Mouse (Mus musculus) midbrain, embryonic 12.5 days (tissue): ENCODE measurements around the gene Pcyt1a. TPM values are rescaled to one million over a fixed set of nuclear protein-coding genes. Genes with fewer than 3 reads are reported as not detected.
"Not testable (repeated sequence)": the region's sequence is repeated elsewhere in the genome, so short reads cannot be mapped to it uniquely, and the experiment has no call there.

ENCODE experiments used
- ATAC-seq: fragments of 200-750 bp; cut with Nextera tagmentation; 2 replicates; pipeline ENCODE4 v1.8.0; 2017; ENCODE audit warnings: low read depth, moderate TSS enrichment, moderate library complexity; ENCODE audit not compliant: low FRiP score
- H3K27ac ChIP-seq: fragments of 300-500 bp; sonication (generic); replicated peaks from 2 replicates; pipeline ENCODE4 v1.5.1; 2016; ENCODE audit warnings: mild to moderate bottlenecking
- H3K27me3 ChIP-seq: fragments of 300-500 bp; sonication (generic); 2 replicates; pipeline ENCODE4 v1.6.1; 2016; ENCODE audit warnings: mild to moderate bottlenecking
- H3K36me3 ChIP-seq: fragments of 300-500 bp; sonication (generic); 2 replicates; pipeline ENCODE4 v1.6.1; 2016
- H3K4me1 ChIP-seq: fragments of 300-500 bp; sonication (generic); 2 replicates; pipeline ENCODE4 v1.6.1; 2016
- H3K4me2 ChIP-seq: fragments of 300-500 bp; sonication (generic); replicated peaks from 2 replicates; pipeline ENCODE4 v1.6.1; 2016; ENCODE audit warnings: mild to moderate bottlenecking, moderate library complexity
- H3K4me3 ChIP-seq: fragments of 300-500 bp; sonication (generic); 2 replicates; pipeline ENCODE4 v1.5.1; 2016; ENCODE audit warnings: mild to moderate bottlenecking
- H3K9ac ChIP-seq: fragments of 300-500 bp; sonication (generic); replicated peaks from 2 replicates; pipeline ENCODE4 v1.6.1; 2016; ENCODE audit warnings: mild to moderate bottlenecking, moderate library complexity
- H3K9me3 ChIP-seq: fragments of 300-500 bp; sonication (generic); 2 replicates; pipeline ENCODE4 v1.6.1; 2016; ENCODE audit warnings: mild to moderate bottlenecking
- WGBS: fragments of 180-500 bp; shearing (Covaris S2); methylation state at CpG from one replicate; pipeline ENCODE4 v1.1.7; 2016; 5-methylcytosine and 5-hydroxymethylcytosine counted together
- polyA plus RNA-seq: library from polyadenylated mRNA; unstranded; fragments of >200 nt; fragmentation: Nextera tagmentation; extraction: Ambion mirVana; gene quantifications from 2 replicates; pipeline ENCODE4 v1.2.1, GENCODE M21; 2016

Pcyt1a gene
- polyA plus RNA-seq, 1 experiment from 2014 or later = 46.0 TPM

DNA sequence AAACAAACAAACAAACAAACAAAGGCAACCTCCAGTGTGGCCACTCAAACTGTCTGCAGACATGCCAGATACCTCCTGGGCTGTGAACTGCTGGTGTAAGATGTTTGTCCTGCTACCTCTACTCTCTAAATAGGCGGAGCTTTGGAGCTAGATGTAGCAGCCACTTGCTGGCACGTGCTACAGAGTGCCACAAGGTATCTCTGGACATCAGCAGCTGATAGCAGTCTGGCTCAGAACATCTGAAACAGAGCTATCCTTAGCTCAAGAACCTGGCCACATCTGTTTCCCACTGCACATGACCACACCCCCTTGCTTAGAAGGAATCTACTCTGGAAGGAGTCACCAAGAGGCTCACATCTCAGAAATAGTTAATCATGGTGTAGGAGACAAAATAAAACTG is 54.5 kb downstream of the Pcyt1a start:
- H3K27ac ChIP-seq = no peak overlapping the region
- H3K36me3 ChIP-seq = no peaks in the 10 kb centered on the region
- ATAC-seq = no peak
- H3K4me1 ChIP-seq = peaks cover 5% of the 10 kb centered on the region
- no peak overlapping the region for H3K9ac ChIP-seq
- 70% methylated on average over 2 of the region's 2 CpGs for WGBS
- H3K4me3 ChIP-seq = no peak overlapping the region
- no peak overlapping the region for H3K4me2 ChIP-seq
- H3K27me3 ChIP-seq = no peaks in the 10 kb centered on the region
- no peaks in the 10 kb centered on the region for H3K9me3 ChIP-seq

DNA sequence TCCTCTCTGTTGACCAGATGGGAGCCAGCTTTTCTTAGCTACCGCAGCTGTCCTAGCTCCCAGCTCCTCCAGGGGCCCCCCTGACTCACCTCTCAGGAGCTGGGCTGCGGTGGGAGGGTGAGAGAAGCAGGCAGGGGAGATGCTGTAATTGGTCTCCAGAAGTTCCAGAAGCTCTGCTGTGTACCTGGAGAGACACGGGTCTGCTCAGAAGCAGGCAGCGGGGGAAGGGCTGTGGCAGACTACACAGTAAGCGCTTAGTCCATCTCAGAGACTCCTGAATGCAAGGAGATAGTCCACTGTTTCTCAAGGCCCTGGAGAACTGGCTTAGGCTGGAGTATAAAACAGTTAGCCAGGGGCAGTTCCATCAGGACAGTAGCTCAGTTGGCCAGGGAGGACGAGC is 55.3 kb downstream of the Pcyt1a start:
- Histone ChIP-seq H3K27me3 (no peaks in the 10 kb centered on the region), H3K4me1 (peaks cover 5% of the 10 kb centered on the region), H3K27ac (no peak overlapping the region), H3K36me3 (no peaks in the 10 kb centered on the region), H3K9ac (no peak overlapping the region), H3K9me3 (no peaks in the 10 kb centered on the region), H3K4me2 (no peak overlapping the region), H3K4me3 (no peak overlapping the region)
- WGBS = 83% methylated on average over 6 of the region's 6 CpGs
- no peak for ATAC-seq

DNA sequence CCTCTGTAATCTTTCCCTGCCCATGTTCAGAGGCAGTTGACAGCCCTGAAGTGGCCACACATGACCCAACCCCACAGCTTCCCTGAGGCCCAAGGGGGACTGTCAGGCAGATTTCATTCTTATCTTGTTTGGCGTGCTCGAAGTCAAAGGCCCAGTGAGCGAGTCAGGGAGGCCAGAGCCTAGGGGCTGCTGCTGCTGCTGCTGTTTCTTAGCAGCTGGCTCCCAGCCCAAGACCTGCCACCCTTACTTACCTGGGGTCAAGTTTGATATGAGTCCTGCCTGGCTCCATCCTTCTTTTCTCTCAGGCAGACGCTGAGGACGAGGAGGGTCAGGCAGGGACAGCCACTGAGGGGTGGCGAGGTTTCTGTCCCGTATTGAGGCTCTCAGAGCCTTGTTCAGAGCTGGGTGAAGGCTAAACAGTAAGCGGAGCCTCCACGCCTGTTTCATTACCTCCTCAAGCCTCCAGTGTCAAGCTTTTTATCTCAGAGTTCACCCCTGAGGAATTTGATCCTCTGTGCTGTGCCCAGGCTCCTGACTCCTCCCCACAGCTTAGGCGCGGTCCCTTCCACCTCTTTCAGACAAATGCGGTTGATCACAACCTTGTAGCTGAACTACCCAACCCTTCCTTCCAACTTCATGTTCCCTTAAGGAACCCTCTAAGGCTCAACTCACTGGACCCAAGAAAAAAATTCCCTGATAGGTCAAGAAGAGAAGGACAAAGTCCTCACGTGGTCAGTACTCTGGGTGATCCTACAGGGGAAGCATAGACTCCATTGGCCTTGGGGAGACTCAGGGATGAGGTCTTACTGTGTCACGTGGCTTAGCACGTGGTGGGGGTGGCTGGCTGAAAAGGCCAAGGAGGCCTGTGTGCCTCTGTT is 56.8 kb downstream of the Pcyt1a start, which contains the start of gene Slc51a:
Slc51a (minus strand) TSS at position 646 of the 878 bp plus-strand sequence.
- Histone ChIP-seq H3K36me3 (no peaks in the 10 kb centered on the region), H3K4me1 (peaks cover 5% of the 10 kb centered on the region), H3K4me3 (no peak within 1 kb of the TSS), H3K27ac (no peak within 1 kb of the TSS), H3K9me3 (no peaks in the 10 kb centered on the region), H3K9ac (no peak within 1 kb of the TSS), H3K4me2 (no peak within 1 kb of the TSS), H3K27me3 (no peaks in the 10 kb centered on the region)
- no peak for ATAC-seq
- 63% methylated on average over 15 of the region's 15 CpGs for WGBS

DNA sequence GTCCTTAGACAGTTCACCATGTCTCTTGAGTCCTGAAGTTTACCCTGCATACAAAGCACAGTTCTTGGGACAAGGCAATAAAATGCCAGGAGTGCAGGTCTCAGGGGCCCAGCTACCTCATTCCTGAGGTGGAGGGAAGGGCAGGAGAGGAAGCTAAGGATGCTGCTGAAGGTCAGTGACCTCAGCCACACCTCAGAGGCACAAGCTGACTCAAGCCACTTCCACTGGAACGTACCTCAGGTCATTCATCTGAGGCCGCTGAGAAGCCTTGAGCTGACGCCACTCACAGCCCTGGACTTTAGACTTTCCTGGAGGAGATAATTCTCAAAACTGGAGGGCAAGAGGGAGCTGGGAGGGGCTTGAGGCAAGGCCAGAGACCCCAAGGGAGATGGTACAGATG is 58.2 kb downstream of the Pcyt1a start:
- H3K27me3 ChIP-seq = no peaks in the 10 kb centered on the region
- WGBS = 94% methylated on average over 3 of the region's 3 CpGs

DNA sequence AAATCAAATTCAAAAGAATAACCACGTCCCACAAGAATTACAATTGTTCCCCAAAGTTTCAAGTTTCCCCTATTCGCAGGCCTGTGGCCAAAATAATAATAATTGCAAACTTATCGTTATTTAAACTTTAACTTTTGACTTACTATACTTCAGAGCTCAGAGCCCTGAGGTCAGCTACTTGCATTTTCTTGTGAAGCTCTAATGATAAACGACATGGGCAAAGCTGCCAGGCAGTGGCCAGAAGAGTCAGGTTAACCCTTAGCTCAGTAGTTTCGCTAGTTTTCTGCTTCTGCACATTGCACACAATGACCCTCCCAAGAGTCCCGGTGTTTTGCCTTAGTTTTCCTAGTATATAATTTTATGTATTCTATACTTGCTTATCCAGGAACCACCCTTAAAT is 63.6 kb downstream of the Pcyt1a start:
- not testable (repeated sequence) for H3K36me3 ChIP-seq, H3K4me3 ChIP-seq, ATAC-seq, H3K4me2 ChIP-seq, H3K27ac ChIP-seq, H3K9ac ChIP-seq, H3K9me3 ChIP-seq, H3K4me1 ChIP-seq, H3K27me3 ChIP-seq
- WGBS = 78% methylated on average over 6 of the region's 6 CpGs

More for the DNA sequence above, 58.2 kb downstream of the Pcyt1a start:
- Histone ChIP-seq H3K27ac (no peak overlapping the region), H3K4me2 (no peak overlapping the region), H3K9ac (no peak overlapping the region), H3K36me3 (no peaks in the 10 kb centered on the region), H3K4me3 (no peak overlapping the region), H3K9me3 (no peaks in the 10 kb centered on the region), H3K4me1 (peaks cover 5% of the 10 kb centered on the region)
- ATAC-seq = no peak

DNA sequence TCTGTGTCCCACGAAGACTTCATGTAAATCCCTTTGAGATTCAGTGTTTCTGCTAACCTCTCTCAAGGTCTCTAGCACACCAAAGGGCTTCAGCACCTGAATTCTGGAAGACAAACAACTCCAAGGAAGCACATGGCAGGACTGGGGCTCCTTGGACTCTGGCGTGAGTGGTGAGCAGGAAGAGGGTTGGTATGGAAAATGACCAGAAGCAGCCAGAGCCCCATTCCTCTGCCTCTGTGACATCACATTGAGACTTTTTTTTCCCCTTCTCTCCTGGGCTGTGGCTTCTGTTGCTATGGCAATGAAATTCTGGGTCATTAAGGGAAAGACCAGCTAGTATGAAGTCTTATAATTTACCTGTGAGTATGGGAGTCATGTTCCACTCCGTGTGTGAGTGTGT is 65.2 kb downstream of the Pcyt1a start, which contains the start of gene Zdhhc19:
Zdhhc19 (plus strand) TSS at position 301 of the 400 bp plus-strand sequence.
- H3K9me3 ChIP-seq = no peaks in the 10 kb centered on the region
- H3K4me3 ChIP-seq = no peak within 1 kb of the TSS
- no peak within 1 kb of the TSS for H3K9ac ChIP-seq
- H3K27ac ChIP-seq = no peak within 1 kb of the TSS
- peaks cover 7% of the 10 kb centered on the region; the same call in 1 of the 2 replicates for H3K4me1 ChIP-seq
- H3K4me2 ChIP-seq = no peak within 1 kb of the TSS
- WGBS = 83% methylated on average over 3 of the region's 3 CpGs
- no peaks in the 10 kb centered on the region for H3K36me3 ChIP-seq
- ATAC-seq = no peak
- H3K27me3 ChIP-seq = peaks cover 8% of the 10 kb centered on the region; the same call in 1 of the 2 replicates

DNA sequence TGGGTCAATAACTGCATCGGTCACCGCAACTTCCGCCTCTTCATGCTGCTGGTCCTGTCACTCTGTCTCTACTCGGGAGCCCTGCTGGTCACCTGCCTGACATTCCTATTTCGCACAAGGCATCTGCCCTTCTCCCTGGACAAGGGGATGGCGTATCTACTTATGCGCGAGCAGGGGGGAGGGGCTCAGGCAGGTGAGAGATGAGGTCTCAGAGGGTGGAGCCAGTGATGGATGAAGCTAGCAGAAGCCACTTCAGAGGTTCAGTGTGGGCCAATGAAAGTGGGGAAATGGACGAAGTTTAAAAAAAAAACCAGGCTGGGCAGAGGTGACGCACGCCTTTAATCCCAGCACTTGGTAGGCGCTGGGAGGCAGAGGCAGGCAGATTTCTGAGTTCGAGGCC is 68.3 kb downstream of the Pcyt1a start:
- no peaks in the 10 kb centered on the region for H3K36me3 ChIP-seq
- 68% methylated on average over 13 of the region's 13 CpGs for WGBS
- H3K9ac ChIP-seq = no peak overlapping the region
- H3K27me3 ChIP-seq = peaks cover 13% of the 10 kb centered on the region
- H3K4me1 ChIP-seq = peaks cover 7% of the 10 kb centered on the region; the same call in 1 of the 2 replicates
- ATAC-seq = no peak
- H3K4me3 ChIP-seq = no peak overlapping the region
- no peaks in the 10 kb centered on the region for H3K9me3 ChIP-seq
- H3K4me2 ChIP-seq = peak overlapping the region; percentile 55; the same call in 1 of the 2 replicates
- H3K27ac ChIP-seq = no peak overlapping the region

DNA sequence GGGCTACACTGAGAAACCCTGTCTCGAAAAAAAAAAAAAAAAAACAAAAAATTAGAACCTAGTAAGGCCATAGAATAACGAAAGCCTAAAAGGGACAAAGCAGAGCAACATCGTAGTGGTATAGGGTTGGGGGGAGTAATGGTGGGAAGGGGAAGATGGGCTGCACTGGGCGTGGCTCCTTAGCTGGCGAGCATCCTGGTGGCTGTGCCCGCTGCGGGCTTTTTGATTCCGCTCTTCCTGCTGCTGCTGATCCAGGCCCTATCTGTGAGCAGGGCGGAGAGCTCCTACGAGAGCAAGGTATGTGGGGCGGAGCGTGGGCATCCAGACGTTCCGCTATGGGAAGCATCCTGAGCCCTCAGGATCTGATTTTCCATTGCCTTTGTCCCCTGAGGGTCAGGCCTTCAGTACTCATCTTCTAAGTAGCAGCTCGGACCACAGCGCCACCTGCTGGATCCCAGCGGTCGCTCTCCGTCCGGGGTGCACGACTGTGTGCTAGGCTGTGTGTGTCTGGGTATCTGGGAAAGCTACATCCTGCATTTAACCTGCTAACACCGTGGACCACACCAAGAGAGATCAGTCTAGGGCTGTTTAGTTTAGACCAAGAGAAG is 68.8 kb downstream of the Pcyt1a start:
- 11% methylated on average over 22 of the region's 22 CpGs for whole genome bisulfite sequencing
- no peaks in the 10 kb centered on the region for H3K9me3 ChIP-seq
- peak overlapping the region; percentile 53; the same call in 1 of the 2 replicates for H3K9ac ChIP-seq
- H3K4me2 ChIP-seq = peak overlapping the region; percentile 55
- no peak overlapping the region for H3K27ac ChIP-seq
- H3K36me3 ChIP-seq = no peaks in the 10 kb centered on the region
- H3K4me1 ChIP-seq = peaks cover 7% of the 10 kb centered on the region; the same call in 1 of the 2 replicates
- H3K27me3 ChIP-seq = peaks cover 13% of the 10 kb centered on the region
- peak overlapping the region; percentile 38 for H3K4me3 ChIP-seq
- ATAC-seq = peak; percentile 92

DNA sequence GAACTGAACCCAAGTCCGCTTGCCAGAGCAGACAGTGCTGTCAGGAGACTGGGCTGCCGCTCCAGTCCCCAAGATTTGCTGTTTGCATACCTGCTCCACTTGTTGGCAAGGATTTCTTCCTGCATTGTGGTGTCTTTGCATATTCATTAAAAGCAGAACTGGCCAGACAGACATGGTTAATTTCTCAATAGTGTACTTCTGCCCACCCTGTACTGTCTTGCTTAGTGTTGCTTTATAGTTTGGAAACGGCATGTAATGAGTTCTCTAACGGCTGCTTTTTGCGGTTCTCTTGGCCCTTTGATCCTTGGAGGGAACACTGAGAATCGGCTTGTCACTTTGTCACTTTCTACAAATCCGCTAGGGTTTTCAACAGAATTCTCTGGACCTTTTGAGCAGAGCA is 70.7 kb downstream of the Pcyt1a start:
- WGBS = 81% methylated on average over 7 of the region's 7 CpGs
- ATAC-seq = no peak

DNA sequence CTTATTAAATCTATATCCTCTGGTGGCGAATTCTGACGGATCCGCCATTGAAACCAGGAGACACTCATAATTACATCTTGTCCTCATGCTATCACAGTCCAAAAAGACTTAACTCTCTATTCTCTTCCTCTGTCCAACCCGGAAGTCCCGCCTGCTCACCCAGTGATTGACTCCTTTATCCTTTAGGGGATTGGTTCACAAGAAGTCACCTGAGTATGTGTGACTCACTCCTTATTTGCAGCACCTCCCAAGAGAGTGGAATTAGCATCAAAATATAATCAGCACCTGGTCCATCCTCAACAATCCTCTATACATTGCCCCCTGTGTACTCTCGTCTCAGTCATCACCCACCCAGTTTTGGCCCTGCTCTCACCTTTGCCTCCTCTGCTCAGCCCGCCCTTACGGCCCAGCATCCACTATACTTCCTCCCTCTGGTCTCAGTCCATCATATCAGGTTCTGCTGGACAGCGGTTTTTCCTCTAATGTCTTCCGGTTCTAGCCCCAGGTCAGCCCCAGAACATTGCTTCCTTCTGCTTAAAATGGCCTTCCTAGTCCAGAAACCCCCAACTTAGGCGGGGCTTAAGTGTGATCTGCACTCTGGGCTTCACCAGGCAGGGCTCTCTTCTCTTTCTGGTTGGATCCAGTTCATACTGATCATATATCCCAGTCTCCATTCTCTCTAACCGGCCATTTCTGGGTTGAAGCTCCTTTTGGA is 72.1 kb downstream of the Pcyt1a start:
- Histone ChIP-seq H3K9me3 (no peaks in the 10 kb centered on the region), H3K4me2 (no peak overlapping the region), H3K4me3 (no peak overlapping the region), H3K9ac (no peak overlapping the region), H3K27me3 (peaks cover 21% of the 10 kb centered on the region), H3K36me3 (no peaks in the 10 kb centered on the region), H3K4me1 (peaks cover 8% of the 10 kb centered on the region; the same call in 1 of the 2 replicates), H3K27ac (no peak overlapping the region)
- 89% methylated on average over 12 of the region's 12 CpGs for WGBS
- ATAC-seq = no peak

More for the DNA sequence above, 70.7 kb downstream of the Pcyt1a start:
- Histone ChIP-seq H3K4me1 (peaks cover 7% of the 10 kb centered on the region; the same call in 1 of the 2 replicates), H3K27ac (no peak overlapping the region), H3K4me2 (no peak overlapping the region), H3K9ac (no peak overlapping the region), H3K36me3 (no peaks in the 10 kb centered on the region), H3K9me3 (no peaks in the 10 kb centered on the region), H3K4me3 (no peak overlapping the region), H3K27me3 (peaks cover 21% of the 10 kb centered on the region)

DNA sequence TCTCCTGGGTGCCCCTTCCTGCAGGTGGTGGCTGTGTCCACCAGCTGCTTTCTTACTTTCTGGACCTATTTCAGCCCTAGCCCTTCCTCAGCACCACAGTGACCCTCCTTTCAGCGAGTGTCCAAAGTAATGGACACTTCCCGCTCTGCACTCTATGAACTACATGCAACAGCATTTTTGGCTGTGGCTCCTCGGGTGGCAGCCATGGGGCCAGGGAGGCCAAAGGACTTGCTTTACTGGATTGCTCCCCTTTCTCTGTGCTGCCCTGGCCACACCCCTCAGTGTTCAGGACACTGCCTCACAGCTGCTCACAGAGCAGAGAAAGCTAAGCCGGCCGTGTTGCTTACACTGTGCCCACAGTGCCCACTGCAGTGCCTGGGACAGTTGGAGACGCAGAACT is 72.9 kb downstream of the Pcyt1a start:
- Histone ChIP-seq H3K4me2 (no peak overlapping the region), H3K9me3 (no peaks in the 10 kb centered on the region), H3K4me1 (peaks cover 8% of the 10 kb centered on the region; the same call in 1 of the 2 replicates), H3K9ac (0 out of 2 replicates have a peak overlapping the region, but pooled peaks have one; percentile 6), H3K27me3 (peaks cover 21% of the 10 kb centered on the region), H3K36me3 (no peaks in the 10 kb centered on the region), H3K4me3 (no peak overlapping the region), H3K27ac (no peak overlapping the region)
- no peak for ATAC-seq
- WGBS = 72% methylated on average over 6 of the region's 6 CpGs
